ENCODE assay signal across 15 mouse cellular contexts in genomic region chr5:4086309-4086708, GRCm38 (mm10). TPM values are rescaled to one million over a fixed set of nuclear protein-coding genes. Genes with fewer than 3 reads are reported as not detected.
DNase-seq lines count a peak whose midpoint lies in the region; ATAC-seq lines count a peak whose summit lies in the region.
"Had no signal": no experiment of that assay in that cellular context is flagged by ENCODE, and none has a peak within 500 bp of the region (broad histone marks: within the 10 kb centered on the region; RNA-seq: fewer than 3 reads in every experiment).

No protein-coding gene starts in this region.

- no peaks in the 10 kb centered on the region for H3K9me3 ChIP-seq in neural tube, embryonic 15.5 days (replicated peaks)
- no peaks in the 10 kb centered on the region for H3K9me3 ChIP-seq in kidney, embryonic 15.5 days (replicated peaks)
- H3K9me3 ChIP-seq in hindbrain, embryonic 14.5 days (ENCODE audit: control insufficient read depth, low read length): no peaks in the 10 kb centered on the region
- H3K9me3 ChIP-seq: heart, embryonic 13.5 days had no signal

- intact Hi-C loops in left cerebral cortex, postnatal 10 days (cut with DNase I): no loop called here

- H3K4me1 ChIP-seq in neural tube, embryonic 15.5 days: peaks cover 2% of the 10 kb centered on the region; the same call in 1 of the 2 replicates
- no peaks in the 10 kb centered on the region for H3K4me1 ChIP-seq in kidney, embryonic 15.5 days
- H3K4me1 ChIP-seq in hindbrain, embryonic 14.5 days (replicated peaks; ENCODE audit: control insufficient read depth, insufficient read depth, low read length): 0 out of 2 replicates have a peak, but pooled peaks cover 4% of the 10 kb centered on the region
- H3K4me1 ChIP-seq: heart, embryonic 13.5 days had no signal

- no peak overlapping the region for H3K4me3 ChIP-seq in neural tube, embryonic 15.5 days (replicated peaks)
- no peak overlapping the region for H3K4me3 ChIP-seq in kidney, embryonic 15.5 days (replicated peaks)
- H3K4me3 ChIP-seq in hindbrain, embryonic 14.5 days (replicated peaks; ENCODE audit: low read length): no peak overlapping the region
- H3K4me3 ChIP-seq: gastrocnemius, adult 2 months; heart, embryonic 13.5 days had no signal

- H3K36me3 ChIP-seq in neural tube, embryonic 15.5 days: peaks cover 85% of the 10 kb centered on the region
- H3K36me3 ChIP-seq in kidney, embryonic 15.5 days: peaks cover 93% of the 10 kb centered on the region
- peaks cover 97% of the 10 kb centered on the region for H3K36me3 ChIP-seq in hindbrain, embryonic 14.5 days (replicated peaks; ENCODE audit: control insufficient read depth, insufficient read depth)

- no peaks in the 10 kb centered on the region for H3K27me3 ChIP-seq in neural tube, embryonic 15.5 days (replicated peaks)
- H3K27me3 ChIP-seq in kidney, embryonic 15.5 days: no peaks in the 10 kb centered on the region
- no peaks in the 10 kb centered on the region for H3K27me3 ChIP-seq in hindbrain, embryonic 14.5 days (ENCODE audit: control insufficient read depth, insufficient read depth, low read length)
- H3K27me3 ChIP-seq: heart, embryonic 13.5 days had no signal

- no peak overlapping the region for H3K27ac ChIP-seq in neural tube, embryonic 15.5 days (replicated peaks)
- H3K27ac ChIP-seq in kidney, embryonic 15.5 days: peak overlapping the region; percentile 64; the same call in 1 of the 2 replicates
- H3K27ac ChIP-seq in hindbrain, embryonic 14.5 days: no peak overlapping the region
- H3K27ac ChIP-seq: gastrocnemius, adult 2 months; heart, embryonic 13.5 days had no signal

- no peak overlapping the region for H3K9ac ChIP-seq in neural tube, embryonic 15.5 days (replicated peaks)
- H3K9ac ChIP-seq in kidney, embryonic 15.5 days: no peak overlapping the region
- no peak overlapping the region for H3K9ac ChIP-seq in hindbrain, embryonic 14.5 days
- H3K9ac ChIP-seq: heart, embryonic 13.5 days had no signal

- ATAC-seq in neural tube, embryonic 15.5 days (ENCODE audit: low FRiP score): no peak
- ATAC-seq in kidney, embryonic 15.5 days (replicated peaks; ENCODE audit: low FRiP score): peak; percentile 89
- no peak for ATAC-seq in hindbrain, embryonic 14.5 days (ENCODE audit: low FRiP score)

- H3K4me2 ChIP-seq in neural tube, embryonic 15.5 days: no peak overlapping the region
- no peak overlapping the region for H3K4me2 ChIP-seq in kidney, embryonic 15.5 days
- no peak overlapping the region for H3K4me2 ChIP-seq in hindbrain, embryonic 14.5 days (replicated peaks)
- H3K4me2 ChIP-seq: heart, embryonic 13.5 days had no signal

- peak; percentile 10 for DNase-seq in neural tube, embryonic 10.5 days (ENCODE audit: extremely low spot score, low spot score)
- DNase-seq in kidney, postnatal 14 days: peak; percentile 60
- DNase-seq in left cerebral cortex, postnatal 10 days (ENCODE audit: extremely low spot score in 1 of 2, low spot score in 2 of 2): no peak
- no peak for DNase-seq in embryo, embryonic 9.5 days (ENCODE audit: extremely low spot score)
- DNase-seq in hindbrain, embryonic 14.5 days (ENCODE audit: low spot score): no peak
- DNase-seq: adrenal gland, adult 2 months; adrenal gland, postnatal 25 days; cerebellum, adult 8-10 months; cerebellum, postnatal 25 days; gastrocnemius, adult 2 months; gastrocnemius, postnatal 36 days; heart, postnatal 36 days had no signal

- WGBS in neural tube, embryonic 15.5 days: 81% methylated on average over 4 of the region's 4 CpGs
- WGBS in kidney, embryonic 15.5 days: 86% methylated on average over 4 of the region's 4 CpGs
- 87% methylated on average over 4 of the region's 4 CpGs for WGBS in hindbrain, embryonic 14.5 days

RNA-seq across cellular contexts. Expression of gene Cyp51, which starts 18.2 kb away (rescaled TPM):
- 126 and 143 TPM in 2 replicates for polyA plus RNA-seq in neural tube, embryonic 15.5 days (2015; fragmentation: Nextera tagmentation; extraction: Ambion mirVana)
- polyA plus RNA-seq in kidney, embryonic 15.5 days (2015; fragmentation: Nextera tagmentation; extraction: Ambion mirVana): 64.4 and 65.8 TPM in 2 replicates
- total RNA-seq in left cerebral cortex, postnatal 10 days (2021): 10 to 100 TPM; 76.0 to 87.4 TPM
- 180 and 206 TPM in 2 replicates for polyA plus RNA-seq in hindbrain, embryonic 14.5 days (2014; fragmentation: Nextera tagmentation; extraction: Ambion mirVana)

Comparison
In these comparisons a context has a peak if more than half of its experiments do, and no peak if none do; other contexts are left out.
1. DNase-seq: peak in neural tube, embryonic 10.5 days (single experiment) and kidney, postnatal 14 days (single experiment); none in left cerebral cortex, postnatal 10 days (0 of 2), embryo, embryonic 9.5 days (single experiment) and hindbrain, embryonic 14.5 days (single experiment).